Mouse (Mus musculus): ENCODE data around the gene Zscan20.
A peak's percentile ranks its signal among the peaks of the same experiment; 100 is the strongest.

The Zscan20 gene

GRCm38 (mm10) chr4:128609925-128610402 is at the start of gene Zscan20:
TSS of gene Zscan20 (minus strand) at chr4:128610098.
- peak; percentile 100 for DNase-seq (ENCODE audit: low spot score)

- no peak for DNase-seq (ENCODE audit: low spot score)
These were observed 45.5 kb upstream of the Zscan20 start for GRCm38 (mm10) chr4:128655446-128655845.

DNA sequence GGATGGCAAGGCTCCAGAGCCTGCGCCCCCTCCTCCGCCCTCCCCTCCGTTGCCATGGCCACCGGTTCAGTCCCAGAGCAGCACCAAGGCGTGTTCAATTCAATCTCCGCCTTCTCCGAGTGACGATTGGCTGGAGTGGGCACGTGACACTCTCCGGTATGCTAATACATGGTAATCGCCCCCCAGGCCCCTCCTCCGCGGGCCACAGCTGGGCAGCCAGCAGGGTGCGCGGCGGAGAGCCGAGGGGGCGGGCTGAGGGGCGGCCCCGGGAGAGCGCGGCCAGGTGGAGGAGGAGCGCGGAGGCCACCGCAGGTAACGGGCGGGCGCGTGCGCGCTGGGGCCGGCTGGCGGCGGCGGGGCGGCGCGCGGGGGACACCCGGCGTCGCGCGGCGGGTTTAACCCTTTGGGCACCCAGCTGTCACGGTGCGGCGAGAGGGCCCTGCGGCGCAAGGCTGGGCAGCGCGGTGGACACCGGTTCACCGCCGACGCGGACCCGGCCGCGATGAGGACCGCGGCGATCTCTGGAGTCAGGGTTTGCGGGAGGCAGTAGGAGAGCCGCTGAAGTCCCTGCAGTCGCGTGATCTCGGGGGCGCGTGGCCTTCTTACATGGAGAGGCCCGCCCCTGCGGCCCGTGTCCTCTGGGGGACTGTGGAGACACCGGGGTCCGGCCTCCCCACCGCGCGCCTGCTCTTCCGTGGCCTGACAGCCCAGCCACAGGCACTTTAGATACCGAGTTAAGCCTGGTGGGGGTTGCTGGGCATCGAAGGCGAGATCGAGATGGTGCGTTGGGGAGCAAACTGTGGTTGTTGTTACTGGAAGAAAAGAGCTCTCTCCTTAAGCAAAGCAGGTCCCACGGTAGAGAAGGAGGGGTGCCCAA is 44.8 kb upstream of the Zscan20 start, which contains the start of gene Phc2:
Gene Phc2 (plus strand): TSS at position 198 of the 877 bp plus-strand sequence.
- DNase-seq (ENCODE audit: low spot score): peak; percentile 98

GRCm38 (mm10) chr4:128652584-128653298 is 42.8 kb upstream of the Zscan20 start:
- peak; percentile 63 for DNase-seq (ENCODE audit: low spot score)

DNA sequence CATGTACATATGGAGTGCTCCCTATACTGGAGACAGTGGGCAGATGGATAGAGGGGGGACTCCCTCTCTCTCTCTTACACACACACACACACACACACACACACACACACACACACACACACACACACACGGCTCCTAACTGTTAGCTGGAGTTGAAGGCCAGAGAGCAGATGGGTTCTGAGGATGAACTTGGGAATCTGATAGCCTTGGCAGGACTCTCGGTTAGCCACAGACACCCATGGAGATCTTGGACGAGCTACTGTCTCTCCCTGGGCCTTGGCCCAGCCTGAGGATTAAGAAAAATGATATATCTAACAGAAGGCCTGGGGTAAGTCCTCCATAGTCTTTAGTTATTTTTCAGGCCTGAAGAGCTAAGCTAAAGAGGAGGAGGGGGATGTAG is 41.6 kb upstream of the Zscan20 start:
- no peak for DNase-seq (ENCODE audit: low spot score)

DNA sequence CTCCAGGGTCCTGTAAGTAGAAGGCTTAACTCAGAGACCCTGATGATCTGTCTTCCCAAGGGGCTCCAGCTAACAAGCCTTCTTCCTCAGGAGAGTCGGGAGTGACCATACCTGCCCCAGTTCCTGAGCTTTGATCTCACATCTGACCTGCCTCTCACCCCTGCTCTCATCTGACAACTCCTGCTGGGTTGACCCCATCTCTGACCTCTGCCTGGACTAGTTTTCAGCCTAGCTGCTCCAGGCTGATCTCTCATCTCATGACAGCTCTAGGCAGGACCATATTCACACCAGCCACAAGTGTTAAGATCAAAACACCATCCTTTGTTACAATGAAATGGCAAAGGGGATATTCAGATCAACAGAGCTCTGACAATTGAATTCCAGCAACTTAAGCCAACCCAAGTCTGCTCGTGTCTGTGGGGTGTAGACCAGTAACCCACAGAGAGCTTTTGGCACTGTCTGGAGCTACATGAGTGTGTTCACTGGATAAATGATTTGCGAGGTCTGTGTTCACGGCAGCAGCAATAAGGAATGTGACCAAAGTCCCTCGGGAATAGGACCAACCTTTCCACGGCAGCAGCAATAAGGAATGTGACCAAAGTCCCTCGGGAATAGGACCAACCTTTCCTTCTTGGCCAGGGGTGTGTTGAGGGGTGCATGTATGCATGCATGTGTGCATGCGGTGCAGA is 38.8 kb upstream of the Zscan20 start:
- DNase-seq (ENCODE audit: low spot score): peak; percentile 70

- peak; percentile 35 for DNase-seq (ENCODE audit: low spot score)
These were observed 36.9 kb upstream of the Zscan20 start for GRCm38 (mm10) chr4:128646762-128647161.

- peak; percentile 35 for DNase-seq (ENCODE audit: low spot score)
These were observed 36.0 kb upstream of the Zscan20 start for GRCm38 (mm10) chr4:128645896-128646295.

DNA sequence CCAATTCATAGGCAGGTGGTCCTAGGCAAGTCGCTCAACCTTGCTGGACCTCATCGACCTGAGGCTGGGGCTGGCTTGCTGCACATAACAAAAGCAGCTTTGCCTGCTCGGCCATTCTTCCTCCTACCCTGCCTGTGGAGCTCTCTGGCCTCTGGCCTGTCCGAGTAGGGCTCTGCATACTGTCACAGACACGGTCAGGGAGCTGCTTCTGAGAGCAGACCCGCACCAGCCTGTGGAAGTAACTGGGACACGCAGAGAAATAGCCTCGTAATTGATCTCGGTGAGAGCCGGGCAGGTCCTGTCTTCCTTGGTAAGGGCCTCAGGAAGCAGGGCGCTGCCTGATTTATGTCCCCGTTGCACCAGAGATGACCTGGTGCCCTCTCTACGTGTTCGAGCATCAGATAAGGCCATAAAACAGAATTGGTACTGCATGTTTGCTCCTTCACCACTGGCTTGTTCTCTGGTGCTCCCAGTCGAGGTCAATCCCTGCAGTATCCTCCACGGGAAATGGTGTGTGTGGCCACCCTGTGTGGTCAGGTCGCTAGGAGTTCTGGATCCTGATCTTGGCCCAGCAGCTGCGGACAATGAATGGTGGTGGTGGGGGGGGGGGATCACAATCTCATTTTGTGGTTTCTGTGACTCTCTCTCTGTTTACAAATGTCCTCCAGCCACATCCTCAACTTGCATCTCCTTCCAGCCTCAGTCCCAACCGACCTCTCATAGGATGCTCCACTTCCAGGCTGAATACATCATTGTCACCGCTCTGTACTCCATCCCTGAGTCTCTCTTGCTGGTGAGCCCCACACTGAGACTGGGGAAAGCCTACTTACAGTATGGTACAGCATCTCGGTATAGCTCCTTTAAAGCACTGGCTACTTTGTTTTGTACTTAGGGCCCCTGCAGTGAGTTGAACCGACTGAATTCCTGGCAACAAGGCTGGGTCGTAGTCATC is 32.1 kb upstream of the Zscan20 start:
- DNase-seq (ENCODE audit: low spot score): peak; percentile 74

DNA sequence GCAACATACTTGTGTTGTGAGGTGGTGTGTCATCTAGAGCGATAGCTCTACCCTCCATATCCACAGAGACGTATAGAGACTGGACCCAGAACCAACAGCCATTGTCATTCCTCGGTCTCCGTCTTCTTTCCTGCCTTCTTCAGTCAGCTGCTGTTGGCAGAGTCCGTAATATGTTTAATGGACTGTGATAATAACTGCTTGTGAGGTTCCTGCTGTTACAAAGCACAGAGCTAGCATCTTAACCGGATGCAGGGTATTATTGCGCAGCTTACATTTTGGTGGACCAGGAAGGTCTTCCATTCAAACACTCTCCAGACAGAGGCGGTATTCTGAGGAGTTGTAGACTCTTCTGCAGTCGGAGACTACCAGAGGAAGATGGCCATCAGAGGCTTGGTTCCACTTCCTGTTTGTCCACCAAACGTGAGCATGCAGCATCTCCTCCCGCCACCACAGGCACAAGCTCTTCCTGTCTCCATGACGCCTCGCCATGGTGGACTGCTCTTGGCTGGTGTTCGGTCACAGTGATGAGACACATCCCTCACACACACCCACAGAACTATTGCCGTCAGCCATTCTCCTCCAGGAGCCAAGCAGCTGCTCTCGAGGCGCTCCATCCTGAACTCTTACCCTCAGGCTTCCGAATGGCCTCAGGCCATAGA is 28.5 kb upstream of the Zscan20 start:
- no peak for DNase-seq (ENCODE audit: low spot score)

DNA sequence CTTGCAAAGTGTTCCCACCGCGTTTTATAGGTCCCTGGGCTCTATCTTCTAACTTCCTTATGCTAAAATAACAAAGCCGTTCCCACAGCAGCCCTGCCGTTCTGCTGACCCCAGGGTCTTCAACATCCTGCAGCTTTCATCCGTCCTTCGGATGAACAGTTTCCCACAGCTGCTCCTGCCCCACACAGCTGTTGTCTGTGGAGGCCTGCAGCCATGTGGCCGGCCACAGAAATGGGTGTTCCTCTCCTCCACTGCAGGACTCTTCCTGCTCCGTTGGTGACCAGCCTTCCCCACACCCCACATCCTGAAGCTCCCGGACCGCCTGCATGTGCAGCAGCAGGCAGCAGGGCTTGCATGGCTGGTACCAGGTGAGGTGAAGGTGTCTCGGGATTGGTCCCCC is 27.4 kb upstream of the Zscan20 start:
- DNase-seq (ENCODE audit: low spot score): peak; percentile 28

- DNase-seq (ENCODE audit: low spot score): no peak
These were observed 26.1 kb upstream of the Zscan20 start for GRCm38 (mm10) chr4:128635894-128636585.

DNA sequence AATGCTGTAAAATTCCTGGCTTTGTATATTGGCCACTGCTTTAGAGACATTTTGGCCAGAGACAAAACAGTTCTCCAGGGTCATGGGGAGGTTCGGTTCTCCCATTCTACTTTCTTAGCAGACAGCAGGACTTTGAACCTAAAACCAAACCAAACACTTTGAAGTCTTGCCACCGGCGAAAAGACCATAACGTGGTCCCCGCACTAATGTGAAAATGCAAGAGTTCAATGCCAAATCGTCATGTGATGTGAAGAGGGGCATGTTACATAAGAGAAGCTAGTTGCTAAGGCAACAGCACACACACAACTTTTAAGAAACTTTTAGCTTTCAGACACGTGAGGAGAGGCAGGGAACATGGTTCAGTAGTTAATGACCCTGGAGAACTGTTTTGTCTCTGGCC is 25.6 kb upstream of the Zscan20 start:
- DNase-seq (ENCODE audit: low spot score): no peak

DNA sequence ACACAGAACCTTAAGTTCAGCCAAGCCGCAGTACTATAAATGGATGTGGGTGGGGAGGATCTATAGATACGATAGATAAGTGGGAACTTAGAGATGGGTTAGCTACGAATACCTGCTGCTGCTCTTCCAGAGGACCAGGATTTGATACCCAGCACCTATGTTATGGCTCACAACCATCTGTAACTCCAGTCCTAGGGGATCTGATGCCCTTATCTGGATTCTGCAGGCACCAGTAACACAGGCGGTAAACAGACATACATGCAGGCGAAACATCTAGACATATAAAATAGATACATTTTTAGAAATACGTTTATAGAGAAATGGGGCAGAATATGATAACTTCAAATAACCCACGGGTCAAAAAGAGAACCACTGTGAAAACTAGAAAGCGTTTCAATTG is 11.2 kb upstream of the Zscan20 start:
- no peak for DNase-seq (ENCODE audit: low spot score)

GRCm38 (mm10) chr4:128620572-128620971 is 10.7 kb upstream of the Zscan20 start:
- DNase-seq (ENCODE audit: low spot score): no peak

- no peak for DNase-seq (ENCODE audit: low spot score)
These were observed 9.1 kb upstream of the Zscan20 start for GRCm38 (mm10) chr4:128618963-128619362.

GRCm38 (mm10) chr4:128618246-128618911 is 8.5 kb upstream of the Zscan20 start, which contains the start of gene Tlr12:
TSS of gene Tlr12 (minus strand) at chr4:128618619.
- DNase-seq (ENCODE audit: low spot score): no peak

GRCm38 (mm10) chr4:128617363-128618120 is 7.6 kb upstream of the Zscan20 start:
- no peak for DNase-seq (ENCODE audit: low spot score)

- no peak for DNase-seq (ENCODE audit: low spot score)
These were observed 5.9 kb upstream of the Zscan20 start for GRCm38 (mm10) chr4:128615761-128616160.
